ENCODE assay signal across 8 mouse cellular contexts in genomic region chr2:152343329-152344213, GRCm38 (mm10). TPM values are rescaled to one million over a fixed set of nuclear protein-coding genes. Genes with fewer than 3 reads are reported as not detected.
DNase-seq lines count a peak whose midpoint lies in the region; ATAC-seq lines count a peak whose summit lies in the region.

TSS of gene Trib3 (minus strand) at chr2:152344032.

- peak within 1 kb of the TSS; percentile 97 for H3K4me2 ChIP-seq in hindbrain, embryonic 16.5 days (ENCODE audit: low read length)

- peak within 1 kb of the TSS; percentile 60 for H3K4me3 ChIP-seq in hindbrain, embryonic 16.5 days (ENCODE audit: low read length)

- H3K27ac ChIP-seq in hindbrain, embryonic 16.5 days (ENCODE audit: low read depth, low read length) = peak within 1 kb of the TSS; percentile 71

- H3K9ac ChIP-seq in hindbrain, embryonic 16.5 days (ENCODE audit: low read depth, low read length) = peak within 1 kb of the TSS; percentile 74

- peak; percentile 86 for ATAC-seq in hindbrain, embryonic 16.5 days

- peak; percentile 95 for DNase-seq in ZHBTc4 (ENCODE audit: low read depth, low spot score)
- DNase-seq in cerebellum, postnatal 36 days = peak; percentile 72 to 81
- peak; percentile 72 for DNase-seq in gastrocnemius, adult 18-20 months (ENCODE audit: low spot score)
- peak; percentile 48 to 66 for DNase-seq in left cerebral cortex, postnatal 25 days (ENCODE audit: low spot score in 2 of 2)
- peak; percentile 86 for DNase-seq in mesoderm, embryonic 11.5 days (ENCODE audit: low read depth, low spot score)
- peak; percentile 56 for DNase-seq in right cerebral cortex, postnatal 25 days
- DNase-seq in yolk sac, embryonic 10.5 days (ENCODE audit: low spot score) = peak; percentile 89

- H3K36me3 ChIP-seq in hindbrain, embryonic 16.5 days (ENCODE audit: control insufficient read depth, insufficient read depth, low read length) = no peaks in the 10 kb centered on the region

- H3K9me3 ChIP-seq in hindbrain, embryonic 16.5 days (ENCODE audit: control insufficient read depth, low read length) = no peaks in the 10 kb centered on the region

- under 1% methylated on average over 50 of the region's 52 CpGs for WGBS in hindbrain, embryonic 16.5 days

- H3K27me3 ChIP-seq in hindbrain, embryonic 16.5 days (replicated peaks; ENCODE audit: control insufficient read depth, insufficient read depth, low read length) = peaks cover 3% of the 10 kb centered on the region; the same call in 1 of the 2 replicates

- intact Hi-C loops in left cerebral cortex, postnatal 25 days (cut with DNase I) = no loop called here

- H3K4me1 ChIP-seq in hindbrain, embryonic 16.5 days (ENCODE audit: control insufficient read depth, insufficient read depth, low read depth, low read length) = peaks cover 6% of the 10 kb centered on the region

RNA-seq across cellular contexts. Expression of gene Trib3, which starts in this region (rescaled TPM):
- total RNA-seq in gastrocnemius, adult 18-20 months (2021) = 1 to 10 TPM in 1 of 2 experiments, under 1 TPM in 1; 0.55 to 1.5 TPM
- polyA plus RNA-seq in hindbrain, embryonic 16.5 days (2015; fragmentation: Nextera tagmentation; extraction: Ambion mirVana) = 2.1 and 2.2 TPM in 2 replicates
- under 1 TPM; 0.66 to 0.76 TPM for total RNA-seq in left cerebral cortex, postnatal 25 days (2021)

Comparison
In these comparisons a context has a peak if more than half of its experiments do, and no peak if none do; other contexts are left out.
1. Peak in every context shown above with its lines: DNase-seq, ATAC-seq, H3K4me3 ChIP-seq and H3K27ac ChIP-seq.
2. Peak in DNase-seq in left cerebral cortex, postnatal 25 days; RNA of the gene not detected or under 1 TPM.